Mouse (Mus musculus): ENCODE data around the gene Nkd1.
A peak's percentile ranks its signal among the peaks of the same experiment; 100 is the strongest.

The Nkd1 gene

DNA sequence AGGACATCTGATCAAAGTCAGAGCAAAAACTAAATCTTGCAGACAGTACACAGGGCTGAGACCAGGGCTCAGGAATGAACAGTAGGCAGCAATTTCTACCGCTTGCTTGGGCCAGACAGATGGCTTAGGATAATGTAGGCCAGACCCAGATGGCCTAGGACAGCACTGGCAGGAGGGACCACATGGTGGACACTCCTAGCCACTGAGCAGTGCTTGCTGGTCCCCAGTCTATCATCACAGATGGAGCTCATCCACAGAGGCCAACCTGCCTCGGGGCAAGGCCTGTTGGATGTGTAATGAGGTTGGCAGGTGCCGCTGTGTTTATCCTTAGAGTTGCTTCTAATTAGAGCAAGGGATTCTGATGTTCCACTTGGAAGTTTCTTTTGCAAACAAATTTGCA is 102.2 kb downstream of the Nkd1 start:
- no peak for DNase-seq

DNA sequence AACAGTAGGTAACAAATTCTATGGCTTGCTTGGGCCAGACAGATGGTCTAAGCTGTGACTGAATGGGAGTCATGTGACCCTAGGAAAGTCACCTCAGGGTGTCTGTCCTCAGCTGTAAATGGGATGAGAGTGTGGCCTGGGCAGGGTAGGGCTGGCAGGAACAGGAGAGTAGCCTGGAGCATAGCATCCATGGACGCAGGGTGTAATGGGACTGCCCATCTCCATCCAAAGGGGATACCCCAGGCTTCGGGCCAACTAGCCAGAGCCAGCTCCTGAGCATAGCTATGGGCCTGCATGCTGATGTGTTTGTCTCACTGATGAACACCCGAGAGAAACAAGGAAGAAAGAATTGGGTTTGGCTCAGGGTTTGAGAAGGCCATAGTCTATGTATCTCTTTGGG is 103.1 kb downstream of the Nkd1 start:
- no peak for DNase-seq

DNA sequence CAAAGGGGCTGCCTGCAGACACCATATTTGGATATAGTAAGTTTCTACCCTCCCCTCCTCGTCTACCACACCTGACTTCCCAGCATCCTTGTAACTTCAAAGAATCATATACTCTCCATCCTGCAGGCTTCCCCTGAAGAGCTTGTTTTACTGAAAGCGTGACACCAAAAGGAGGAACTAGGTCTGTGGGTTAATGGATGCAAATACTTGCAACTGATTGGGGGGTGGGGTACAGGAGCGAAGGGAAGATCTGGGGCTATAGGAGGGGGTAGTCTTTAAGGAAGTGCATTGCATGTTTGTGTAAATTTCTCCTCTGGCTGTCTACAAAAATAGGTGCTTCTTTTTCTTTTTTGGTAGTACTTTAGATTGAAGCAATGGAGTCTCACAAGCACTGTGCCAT is 105.3 kb downstream of the Nkd1 start:
- DNase-seq, result no peak

DNA sequence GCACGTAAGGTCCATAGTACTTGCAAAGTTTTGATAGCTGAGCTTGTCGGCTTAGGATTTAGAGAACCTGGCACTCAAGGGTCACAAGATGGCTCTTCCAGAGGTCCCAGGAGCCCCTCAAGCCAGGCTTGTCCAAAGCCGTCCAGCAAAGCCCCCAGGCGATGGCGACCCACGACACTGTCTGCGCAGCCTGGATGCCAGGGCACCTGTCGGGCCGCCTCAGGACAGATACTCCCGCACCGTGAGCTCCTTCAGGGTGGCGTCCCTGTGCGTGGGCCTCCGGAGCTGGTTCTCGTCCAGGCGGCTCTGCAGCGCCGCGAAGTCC is 105.7 kb downstream of the Nkd1 start:
- DNase-seq, result no peak

DNA sequence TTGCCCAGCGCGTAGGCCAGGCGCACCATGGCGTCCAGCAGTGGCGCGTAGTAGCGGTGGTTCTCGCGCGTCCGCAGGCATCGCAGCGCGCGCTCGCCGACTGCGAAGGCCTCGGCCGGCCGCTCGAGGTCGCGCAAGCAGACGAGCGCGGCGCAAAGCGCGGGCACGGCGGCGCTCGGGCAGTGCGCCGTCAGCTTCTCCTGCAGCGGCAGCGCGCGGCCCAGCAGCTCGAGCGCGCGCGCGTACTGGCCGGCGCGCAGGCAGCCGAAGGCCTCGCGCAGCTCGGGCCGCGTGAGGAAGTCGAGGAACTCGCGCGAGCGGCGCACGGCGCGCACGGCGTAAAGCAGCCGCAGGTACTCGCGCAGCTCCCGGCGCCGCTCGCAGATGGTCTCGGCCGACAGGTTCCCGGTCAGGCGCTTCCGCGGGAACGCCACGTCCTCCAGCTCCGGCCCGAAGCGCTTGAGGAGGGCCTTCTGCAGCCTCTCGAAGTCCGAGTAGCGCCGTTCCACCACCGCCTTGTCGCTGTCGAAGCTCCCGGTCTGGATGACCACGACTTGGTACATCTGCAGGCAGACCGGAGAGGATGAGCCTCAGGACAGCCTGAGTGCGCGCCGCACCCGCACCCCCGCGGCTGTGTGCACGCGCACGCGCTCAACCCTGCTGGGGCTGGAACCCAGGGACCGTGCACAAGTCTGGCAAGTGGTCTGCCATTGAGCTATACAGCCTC is 106.3 kb downstream of the Nkd1 start:
- peak; percentile 96 for DNase-seq

DNA sequence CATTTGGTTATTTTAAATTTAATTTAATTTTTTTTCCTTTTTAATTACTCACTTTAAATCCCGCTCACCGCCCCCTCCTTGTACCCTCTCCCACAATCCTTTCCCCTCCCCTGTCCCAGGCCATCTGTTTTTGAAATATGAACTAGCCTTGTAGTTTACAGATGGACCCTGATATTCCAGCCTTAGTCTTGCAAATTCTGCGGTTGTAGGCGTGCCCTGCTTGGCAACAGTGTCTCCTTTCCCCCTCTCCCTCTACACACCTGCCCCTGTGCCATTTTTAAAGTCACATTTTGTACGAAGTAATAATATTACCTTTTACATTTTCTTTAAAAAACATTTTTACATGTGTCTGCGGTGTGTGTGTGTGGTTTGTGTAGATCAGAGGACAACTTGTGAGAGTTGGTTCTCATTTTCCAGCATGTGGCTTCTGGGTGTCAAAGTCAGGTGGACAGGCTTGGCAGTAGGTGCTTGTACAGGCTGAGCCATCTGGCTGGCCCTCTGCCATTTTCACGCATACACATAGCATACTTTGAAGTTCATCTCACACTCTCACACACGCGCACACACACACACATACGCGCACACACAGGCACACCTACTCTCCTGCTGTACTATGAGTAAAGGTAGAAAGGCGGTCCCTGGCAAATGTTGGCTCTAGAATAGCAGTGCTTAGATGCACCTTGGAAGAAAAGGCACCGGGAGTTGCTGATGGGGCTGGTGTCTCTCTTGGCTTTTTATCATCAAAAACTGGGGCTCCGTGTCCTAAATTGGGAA is 107.0 kb downstream of the Nkd1 start:
- peak; percentile 39 for DNase-seq

DNA sequence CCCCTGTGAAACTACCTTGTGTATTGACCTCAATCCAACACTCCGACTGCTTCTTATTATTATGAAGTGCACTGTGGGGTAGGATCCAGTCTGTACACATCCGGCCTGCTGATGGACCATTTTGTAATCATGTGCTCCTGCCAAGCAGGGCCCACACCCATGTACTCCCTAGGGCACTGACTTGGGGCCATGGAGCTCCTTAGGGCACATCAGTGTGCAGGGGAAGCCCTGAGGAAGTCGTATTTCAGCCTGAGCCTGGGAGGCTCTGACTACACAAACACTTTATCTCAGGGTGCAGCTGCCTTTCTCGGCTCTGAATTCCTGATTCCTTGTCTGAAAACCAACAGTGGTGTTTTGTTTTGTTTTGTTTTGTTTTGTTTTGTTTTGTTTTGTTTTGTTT is 109.1 kb downstream of the Nkd1 start:
- no peak for DNase-seq

DNA sequence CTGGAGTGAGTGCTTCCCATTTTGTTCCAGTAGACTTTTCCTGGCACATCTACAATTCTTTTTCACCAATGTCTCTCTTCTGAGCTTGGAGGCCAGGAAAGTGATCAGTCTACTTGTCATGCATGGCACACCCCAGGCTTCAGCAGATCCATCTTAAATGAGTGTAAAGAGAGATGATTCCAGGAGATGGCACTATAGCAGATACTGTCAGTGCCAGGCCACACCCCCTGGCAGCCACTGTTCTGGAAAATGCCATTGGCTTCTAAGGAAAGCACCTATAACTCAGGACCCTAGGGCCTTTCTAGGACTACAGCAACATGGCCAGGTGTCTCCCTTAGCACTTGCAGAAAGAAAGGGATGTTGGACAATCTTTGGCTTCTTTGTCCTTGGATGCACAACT is 109.9 kb downstream of the Nkd1 start:
- no peak for DNase-seq

DNA sequence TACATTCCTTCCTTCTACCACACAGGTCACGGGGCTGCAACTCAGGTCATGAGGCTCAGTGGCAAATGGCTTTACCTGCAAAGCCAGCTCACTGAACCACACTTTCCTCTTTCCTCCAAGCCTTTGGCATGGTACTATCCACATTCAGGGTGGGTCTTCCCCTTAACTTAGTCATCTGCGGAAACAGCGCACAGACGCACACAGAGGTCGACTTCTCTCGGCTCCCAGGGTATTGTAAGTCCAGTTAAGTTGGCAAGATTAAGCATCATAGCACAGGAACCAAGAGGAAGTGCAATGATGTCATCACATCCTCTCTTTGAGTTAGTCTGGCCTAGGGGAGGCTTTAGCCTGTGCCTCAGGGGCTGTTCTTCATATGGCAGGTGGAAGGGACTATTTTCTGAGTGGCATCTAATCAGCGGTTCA is 112.2 kb downstream of the Nkd1 start:
- DNase-seq, result no peak

DNA sequence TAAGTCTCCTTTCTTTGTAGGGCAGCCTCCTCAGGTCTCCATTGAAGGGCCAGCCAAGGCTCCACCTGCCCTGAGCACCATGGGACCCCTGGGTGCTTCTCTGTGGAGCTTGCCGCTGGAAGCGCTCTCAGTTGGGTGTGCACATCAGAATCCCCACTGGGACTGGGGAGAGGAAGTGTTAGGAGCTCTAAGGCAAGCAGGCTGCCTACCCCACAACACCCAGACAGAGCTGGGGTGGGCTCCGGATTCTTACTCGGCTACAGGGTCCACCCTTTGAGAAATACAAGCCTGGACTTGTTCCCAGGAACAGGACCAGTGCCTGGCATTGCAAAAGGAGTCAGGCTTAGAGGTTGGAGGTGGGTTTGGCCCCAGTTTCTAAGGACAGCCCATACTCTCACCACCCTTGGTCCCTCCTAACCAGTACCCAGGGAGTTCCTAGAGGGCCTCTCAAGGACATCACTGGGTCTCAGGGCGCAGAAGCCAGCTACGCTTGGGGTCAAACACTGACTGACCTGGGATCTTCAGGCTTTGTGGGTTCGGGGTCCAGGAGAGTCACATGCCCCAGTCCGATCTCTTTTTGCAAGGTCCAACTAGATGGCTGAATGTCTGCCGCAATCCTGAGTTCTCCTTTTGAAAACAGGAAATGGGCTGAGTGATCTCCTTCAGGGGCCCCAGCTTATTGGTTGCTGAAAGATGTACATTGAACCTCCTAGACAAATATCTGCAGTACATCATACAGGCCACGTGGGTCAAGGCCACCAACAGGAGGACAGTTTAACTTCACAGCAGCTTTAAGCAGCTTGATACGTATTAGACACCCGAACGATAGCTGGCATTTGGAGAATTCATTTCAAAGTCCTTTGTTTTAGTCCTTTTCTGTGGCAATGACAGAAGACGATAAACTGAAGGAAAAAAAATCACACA is 114.6 kb downstream of the Nkd1 start, which contains the start of gene Snx20:
Gene Snx20, minus strand, starts transcription at position 655 of the 924 bp plus-strand sequence.
- no peak for DNase-seq

DNA sequence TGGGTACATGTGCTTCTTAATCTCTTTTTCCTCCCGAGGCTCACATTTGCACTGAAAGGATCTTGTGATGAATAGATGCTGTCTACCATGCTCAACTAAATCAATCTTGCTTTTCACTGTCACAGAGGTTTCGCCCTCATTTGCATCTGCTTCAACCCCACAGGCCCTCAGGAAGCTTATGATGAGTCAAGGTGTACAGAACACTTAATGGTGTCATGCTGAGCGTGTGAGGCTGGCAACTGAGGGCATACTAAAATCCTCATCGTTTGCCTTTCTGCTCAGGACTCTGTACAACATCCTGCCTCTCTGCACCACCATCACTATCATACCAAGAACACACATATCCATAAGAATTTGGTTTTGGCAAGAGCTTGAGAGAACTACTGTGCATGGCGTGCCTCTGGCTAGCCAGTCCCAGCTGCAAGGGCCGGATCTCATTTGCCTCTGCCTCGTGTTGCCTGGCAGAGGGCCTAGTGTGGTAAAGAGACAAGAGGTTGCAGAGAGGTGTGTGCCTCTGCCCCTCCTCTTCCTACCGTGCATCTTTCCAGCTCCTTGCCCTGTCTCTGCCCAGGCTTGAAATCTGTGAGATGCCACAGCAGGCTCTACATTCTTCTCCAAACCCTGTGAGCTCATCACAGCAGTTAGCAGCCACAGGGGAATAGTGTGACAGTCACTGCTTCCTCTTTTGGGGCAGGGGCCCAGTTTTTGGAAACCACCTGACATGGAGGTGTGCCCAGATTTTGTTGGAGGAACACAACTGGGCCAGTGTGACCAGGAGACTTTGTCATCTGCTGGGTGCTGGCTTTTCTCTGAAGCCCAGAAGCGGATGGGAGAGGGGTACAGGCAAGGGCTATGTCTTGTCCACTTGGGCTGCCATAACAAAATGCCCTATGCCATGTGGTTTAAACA is 116.2 kb downstream of the Nkd1 start:
- no peak for DNase-seq

DNA sequence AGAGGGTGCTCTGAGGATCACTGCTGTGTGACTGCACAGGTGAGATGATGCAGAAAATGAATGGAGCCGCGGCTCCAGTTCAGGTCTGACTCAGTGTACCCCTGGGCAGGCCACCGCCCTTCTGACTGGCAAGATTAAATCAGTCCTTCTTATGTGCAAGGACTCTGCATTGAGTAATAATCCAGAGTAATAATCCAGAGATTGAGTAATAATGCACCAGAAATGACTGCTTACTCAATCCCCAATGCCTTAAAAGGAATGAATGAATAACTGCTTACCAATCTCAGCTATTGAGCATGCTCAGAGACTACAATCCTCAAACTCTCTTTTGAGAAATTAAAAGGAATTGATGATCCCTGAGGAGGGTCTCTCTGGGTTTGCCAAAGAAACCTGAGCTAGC is 117.8 kb downstream of the Nkd1 start:
- DNase-seq, result no peak

DNA sequence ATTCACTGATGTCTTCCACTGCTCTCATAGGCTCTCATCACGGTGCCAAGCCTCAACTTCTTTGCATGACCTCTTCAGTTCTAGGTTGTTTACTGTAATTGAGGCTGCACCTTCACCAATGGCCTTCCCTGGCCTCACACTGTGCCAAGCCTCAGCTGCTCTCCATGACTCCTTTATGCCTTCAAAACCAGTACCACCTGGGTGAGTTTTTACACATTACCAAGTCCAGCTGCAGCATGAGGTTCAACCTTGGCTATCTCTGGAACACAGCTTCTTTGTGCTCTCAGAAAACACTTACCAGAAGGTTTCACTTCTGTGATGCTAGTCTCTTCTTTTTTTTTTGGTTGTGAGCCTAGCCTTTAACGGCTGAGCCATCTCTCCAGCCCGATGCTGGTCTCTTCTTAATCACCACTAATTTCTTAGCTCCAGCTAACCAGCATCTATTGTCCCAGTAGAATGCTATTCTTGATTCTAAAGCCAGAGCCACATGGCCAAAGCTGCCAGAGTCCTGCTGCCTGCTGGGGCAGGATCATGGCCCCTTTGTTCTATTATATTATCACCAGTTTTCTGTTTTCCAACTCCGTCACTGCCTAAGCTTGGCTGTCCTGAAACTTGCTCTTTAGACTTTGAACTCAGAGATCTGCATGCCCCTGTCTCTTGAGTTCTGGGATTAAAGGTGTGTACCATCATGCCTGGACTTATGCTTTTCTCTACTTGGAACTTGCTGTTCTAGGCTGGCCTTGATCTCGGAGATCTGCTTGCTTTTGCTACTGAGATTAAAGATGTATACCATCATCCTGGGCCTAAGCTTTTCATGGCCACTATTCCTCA is 121.8 kb downstream of the Nkd1 start:
- DNase-seq, result no peak

Measured in embryo, embryonic 11 days (tissue).